Mouse (Mus musculus): Measurements from ENCODE around the gene Rps13.

GRCm38 (mm10) chr7:116309456-116309855, 24.5 kb downstream of the Rps13 start:
- TF ChIP-seq CTCF (IDR thresholded peaks at IDR 0.05) (no peak), EP300 (IDR thresholded peaks at IDR 0.05) (no peak)

All from lung, postnatal 0 days (tissue).